Mouse (Mus musculus) spleen, postnatal 10 days (tissue): ENCODE measurements at regions not wholly inside any gene's neighbourhood (a gene's known extent, or its start where the extent isn't known, plus 50 kb on each side); places are given as distances from the start of the nearest gene placed in this dataset.
"Not testable (repeated sequence)": the region's sequence is repeated elsewhere in the genome, so short reads cannot be mapped to it uniquely, and the experiment has no call there.

ENCODE experiments used
- DNase-seq, 2 experiments: peaks; one replicate each; pipeline ENCODE4 v3.0.0; 2021 to 2022; ENCODE audit warnings: low spot score in 2 of 2

DNA sequence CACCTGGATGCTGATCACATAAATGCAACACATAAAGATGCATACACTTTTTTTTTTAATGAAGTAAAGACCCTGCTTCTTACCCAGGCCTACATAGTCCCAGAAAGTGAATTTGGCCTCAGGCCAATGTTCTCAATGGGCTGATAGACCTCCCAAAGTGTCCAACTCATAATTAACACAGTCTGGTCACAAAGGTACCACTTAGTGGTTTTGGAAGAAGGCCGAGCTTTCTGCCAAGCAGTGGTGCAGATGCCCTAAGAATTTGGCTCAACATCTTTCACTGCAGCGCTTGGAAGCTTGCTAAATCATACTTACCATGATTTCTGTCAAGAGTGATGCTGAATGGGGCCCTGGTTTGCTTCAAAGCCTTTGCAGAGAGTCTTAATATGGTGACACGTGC lies 706.4 kb upstream of the Rag2 start:
- DNase-seq, result no peak

DNA sequence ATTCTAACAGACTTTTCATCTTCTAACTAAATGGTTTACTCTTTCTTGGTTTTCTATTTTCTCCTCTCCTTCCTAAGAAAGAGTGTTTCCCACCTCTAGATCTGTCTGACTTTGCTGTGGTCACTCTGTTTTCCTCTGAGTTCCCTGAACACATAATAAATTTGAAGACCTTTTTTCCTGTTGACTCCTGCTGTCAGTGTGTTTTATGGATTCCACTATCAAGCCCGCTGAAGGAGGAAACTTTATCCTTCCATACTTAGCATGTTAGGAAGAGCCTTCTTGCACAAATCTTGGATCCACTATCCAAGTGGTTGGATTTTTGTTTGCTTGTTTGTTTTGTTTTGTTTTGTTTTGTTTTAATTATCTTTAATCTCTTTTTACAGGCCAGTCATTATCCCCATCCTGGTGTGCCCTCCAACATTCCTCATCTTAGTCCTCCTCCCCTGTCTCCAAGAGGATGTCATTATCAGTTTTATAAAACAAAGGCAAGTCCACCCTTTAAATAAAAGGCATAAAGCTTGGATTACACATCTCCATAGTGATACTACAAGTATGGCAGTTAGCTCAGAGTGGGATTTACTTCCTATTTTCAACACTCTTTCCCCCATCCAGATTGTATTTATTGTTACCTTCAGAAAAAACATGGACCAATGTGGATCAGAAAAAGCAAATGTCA lies 704.8 kb upstream of the Rag2 start:
- no peak for DNase-seq

- DNase-seq, result not testable (repeated sequence)
These were observed 675.9 kb upstream of the Rag2 start for GRCm38 (mm10) chr2:100948632-100949031.

GRCm38 (mm10) chr2:100959412-100959811 lies 665.1 kb upstream of the Rag2 start:
- no peak for DNase-seq

- no peak for DNase-seq
These were observed 659.9 kb upstream of the Rag2 start for GRCm38 (mm10) chr2:100964584-100964983.

DNA sequence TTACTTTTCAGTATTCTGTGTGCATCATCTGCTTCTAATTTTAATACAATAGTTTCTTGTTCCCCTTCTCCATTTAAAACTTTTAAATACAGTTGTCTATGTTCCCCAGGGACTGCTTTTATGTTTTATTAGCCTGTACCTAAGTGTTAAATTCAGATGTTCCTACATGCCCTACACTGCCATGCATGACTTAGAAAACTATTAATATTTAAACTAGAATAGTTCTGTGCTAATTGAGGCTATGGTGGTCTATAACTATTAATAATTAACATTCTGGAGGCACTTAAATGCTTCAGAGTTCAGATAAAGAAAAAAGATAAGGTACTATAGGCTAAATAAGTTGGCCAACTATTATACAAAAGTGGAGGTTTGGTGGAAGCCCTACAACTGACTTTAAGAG lies 647.3 kb upstream of the Rag2 start:
- DNase-seq, result no peak

- no peak for DNase-seq
These were observed 642.2 kb upstream of the Rag2 start for GRCm38 (mm10) chr2:100982362-100982761.

GRCm38 (mm10) chr2:101015353-101015752 lies 609.2 kb upstream of the Rag2 start:
- DNase-seq, result no peak

DNA sequence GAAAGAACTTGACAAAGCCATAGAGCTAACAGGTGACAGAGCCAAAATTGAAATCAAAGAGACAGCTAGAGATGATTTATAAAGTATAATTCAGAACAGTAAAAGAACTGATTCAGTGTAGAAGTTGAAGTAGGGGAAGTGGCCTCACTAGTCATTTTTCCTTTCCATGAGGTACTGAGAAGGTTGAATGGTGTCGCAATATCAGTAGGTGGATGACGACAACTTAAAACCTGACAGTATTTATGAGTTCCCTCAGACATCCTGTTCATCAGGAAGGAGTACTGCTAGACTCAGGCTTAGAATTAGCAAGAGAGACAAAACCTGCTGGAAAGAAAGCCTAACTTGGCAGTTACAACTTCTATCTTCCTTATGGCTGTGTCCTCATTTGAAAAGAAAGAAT lies 605.1 kb upstream of the Rag2 start:
- DNase-seq, result no peak

DNA sequence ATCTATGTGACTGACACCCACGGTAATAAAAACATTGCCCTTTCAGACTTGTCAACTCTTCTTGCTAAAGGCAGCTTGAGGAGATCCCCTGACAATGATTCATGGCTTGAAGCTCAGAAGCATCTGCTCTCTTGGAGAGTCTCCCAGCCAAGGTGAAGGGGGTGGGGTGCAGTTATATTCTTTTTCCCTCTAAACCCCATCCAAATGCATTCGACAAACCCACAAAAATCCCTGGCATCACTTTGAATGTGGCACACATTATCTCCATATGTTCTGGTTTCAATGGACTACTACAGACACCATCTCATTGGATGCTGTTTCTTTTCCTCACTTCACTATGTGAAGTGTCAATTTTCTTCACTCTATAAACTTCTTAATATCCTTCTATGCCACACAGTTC lies 603.0 kb upstream of the Rag2 start:
- DNase-seq, result no peak

GRCm38 (mm10) chr2:101043050-101043449 lies 581.5 kb upstream of the Rag2 start:
- no peak for DNase-seq

- DNase-seq, result no peak
These were observed 561.6 kb upstream of the Rag2 start for GRCm38 (mm10) chr2:101062939-101063338.

DNA sequence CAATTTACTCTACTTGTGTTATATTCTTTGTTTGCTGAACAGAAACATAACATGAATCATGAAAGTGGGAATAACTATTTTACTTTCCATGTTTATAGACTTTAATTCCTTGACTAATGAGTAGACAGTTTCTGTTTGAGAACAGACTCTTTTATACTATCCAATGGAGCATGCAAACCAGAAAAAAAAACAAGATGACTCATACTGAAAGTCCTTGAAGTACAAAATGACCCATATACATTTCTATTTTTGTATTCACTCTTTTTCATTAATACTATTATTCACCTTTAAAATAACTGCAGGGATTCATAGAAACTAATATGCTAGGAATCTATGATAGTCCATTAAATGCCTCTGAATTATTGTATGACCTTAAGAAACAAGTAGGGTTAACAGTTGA lies 549.5 kb upstream of the Rag2 start:
- DNase-seq, result no peak

- no peak for DNase-seq
These were observed 544.3 kb upstream of the Rag2 start for GRCm38 (mm10) chr2:101080231-101080630.

DNA sequence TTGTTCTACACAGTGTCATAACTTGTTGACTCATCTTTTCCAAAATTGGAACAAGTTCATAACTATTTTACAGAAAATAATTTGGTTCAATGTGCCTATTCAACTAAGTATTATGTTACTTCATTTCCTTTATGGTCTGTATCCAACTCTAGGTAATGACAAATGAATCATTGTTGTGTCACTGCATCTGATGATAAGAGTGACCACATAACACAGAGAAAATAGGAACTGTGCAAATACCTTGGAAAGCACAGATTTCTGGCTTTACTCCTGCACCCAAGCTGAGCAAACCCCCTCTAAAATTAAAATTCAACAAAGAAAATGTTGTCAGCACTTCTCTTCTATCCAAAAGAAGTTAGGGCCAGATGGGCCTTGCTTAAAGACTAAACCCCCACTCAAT lies 540.7 kb upstream of the Rag2 start:
- no peak for DNase-seq

GRCm38 (mm10) chr2:101084648-101085047 lies 539.9 kb upstream of the Rag2 start:
- DNase-seq, result no peak

- DNase-seq, result no peak
These were observed 517.2 kb upstream of the Rag2 start for GRCm38 (mm10) chr2:101107183-101107872.

DNA sequence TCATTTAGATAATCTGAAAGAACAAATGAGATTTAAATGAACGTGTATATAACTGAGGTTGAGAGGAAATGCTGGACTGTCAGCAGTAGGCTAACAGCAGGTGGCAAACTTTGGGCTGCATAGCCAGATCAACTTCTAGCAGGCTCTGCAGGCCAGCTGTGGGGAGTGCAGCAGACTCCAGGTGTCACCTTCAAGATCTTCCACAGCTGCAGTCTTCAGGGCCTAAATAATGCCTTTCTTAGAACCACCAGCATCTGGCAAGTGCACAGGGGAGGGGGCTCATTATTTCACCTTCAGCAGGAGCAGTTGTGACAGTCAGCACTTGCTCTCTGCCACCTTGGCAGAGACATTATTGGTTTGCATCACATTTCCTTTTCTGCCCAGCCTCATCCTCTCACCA lies 487.7 kb upstream of the Rag2 start:
- DNase-seq, result no peak

- DNase-seq, result no peak
These were observed 484.6 kb upstream of the Rag2 start for GRCm38 (mm10) chr2:101139931-101140330.

- DNase-seq, result no peak
These were observed 467.7 kb upstream of the Rag2 start for GRCm38 (mm10) chr2:101156755-101157271.

DNA sequence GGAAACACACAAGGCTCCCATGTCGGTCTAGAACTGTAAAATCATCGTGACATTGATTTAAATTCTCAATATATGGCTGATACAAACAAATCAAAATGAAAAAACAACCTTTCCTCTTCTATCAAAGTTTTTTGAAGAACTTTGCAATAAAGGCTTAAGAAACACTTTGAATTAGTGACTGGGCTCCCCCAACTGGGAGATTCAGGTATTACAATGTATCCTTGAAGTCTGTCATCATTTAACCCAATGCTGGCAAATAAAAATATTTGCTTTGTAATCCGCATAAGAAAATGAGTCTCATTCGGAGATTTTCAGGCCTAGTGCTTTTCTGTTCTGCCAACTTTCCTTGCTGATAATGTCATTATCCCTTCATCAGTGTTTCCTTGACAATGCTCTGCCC lies 465.2 kb upstream of the Rag2 start:
- no peak for DNase-seq

DNA sequence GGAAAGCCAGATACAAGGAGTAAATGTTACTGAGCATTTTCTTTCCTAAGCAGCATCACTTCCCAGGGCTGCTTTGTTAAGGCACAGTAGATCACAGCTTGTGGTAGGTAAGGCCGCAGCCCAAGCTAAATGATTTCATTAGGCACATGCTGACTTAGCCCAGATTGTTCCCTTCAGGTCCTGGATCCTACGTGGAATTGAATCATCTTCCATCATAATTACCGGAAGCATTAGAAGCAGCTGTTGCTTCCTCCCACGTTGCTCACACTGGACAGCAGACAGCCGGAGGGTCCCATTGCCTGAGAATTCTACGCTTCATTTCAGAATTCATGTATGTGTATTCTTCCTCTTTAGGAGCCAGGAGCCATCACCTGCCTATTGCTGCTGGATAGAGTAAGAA lies 458.6 kb upstream of the Rag2 start:
- no peak for DNase-seq

DNA sequence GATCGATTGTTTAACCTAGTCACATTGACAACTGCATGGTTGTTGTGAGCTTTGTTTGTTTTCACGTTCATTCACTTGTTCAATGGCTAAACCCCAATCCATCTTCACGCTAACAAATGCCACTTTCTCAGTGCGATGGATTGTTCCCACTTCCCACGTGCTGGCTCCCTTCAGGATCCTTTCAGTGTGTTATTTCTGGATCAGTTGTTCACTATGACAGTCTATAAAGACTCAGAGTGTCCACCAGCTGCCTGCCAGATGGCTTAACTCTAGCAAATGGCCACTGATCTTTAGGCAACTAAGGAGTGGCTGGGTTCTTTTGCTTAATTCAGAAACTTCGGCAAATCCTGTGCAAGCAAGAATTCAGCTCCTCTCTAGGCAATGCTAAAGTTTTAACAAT lies 451.7 kb upstream of the Rag2 start:
- no peak for DNase-seq
